Mouse (Mus musculus): ENCODE results near the gene Tulp1. TPM values are rescaled to one million over a fixed set of nuclear protein-coding genes. Genes with fewer than 3 reads are reported as not detected.

Gene Tulp1
- polyA plus RNA-seq, 1 experiment = 0.11 TPM

- no peak overlapping the region for H3K27ac ChIP-seq (ENCODE audit: insufficient read depth, low read depth, low read length)
- DNase-seq = no peak
- H3K27me3 ChIP-seq (replicated peaks; ENCODE audit: control insufficient read depth, insufficient read depth, low read length) = no peaks in the 10 kb centered on the region
- WGBS = 72% methylated on average over 10 of the region's 10 CpGs
- H3K4me3 ChIP-seq (ENCODE audit: insufficient read depth, low read depth, low read length) = no peak overlapping the region
- no peaks in the 10 kb centered on the region for H3K4me1 ChIP-seq (ENCODE audit: control insufficient read depth, insufficient read depth, low read length)
- no peak for TF ChIP-seq CTCF (conservative IDR thresholded peaks at IDR 0.05; ENCODE audit: insufficient read depth, insufficient read length, low read depth, low read length)
- no peak for TF ChIP-seq POLR2A (IDR thresholded peaks at IDR 0.05; ENCODE audit: low read depth, low read length)
- H3K36me3 ChIP-seq (ENCODE audit: control insufficient read depth, insufficient read depth, low read length) = no peaks in the 10 kb centered on the region
Measured at GRCm38 (mm10) chr17:28305172-28305571, 59.9 kb downstream of the Tulp1 start.

Other genes starting within 250 kb of the Tulp1 start
- 2.4 and 5.4 TPM in 2 replicates for gene Scube3, start 223.1 kb downstream of the Tulp1 start, polyA plus RNA-seq (2012; rRNA removed)
- gene Zfp523, start 188.1 kb downstream of the Tulp1 start, polyA plus RNA-seq (2012; rRNA removed) = 54.1 and 63.7 TPM in 2 replicates
- gene Def6, start 157.4 kb downstream of the Tulp1 start, polyA plus RNA-seq (2012; rRNA removed) = 4.7 and 7.5 TPM in 2 replicates
- gene Ppard, start 132.5 kb downstream of the Tulp1 start, polyA plus RNA-seq (2012; rRNA removed) = 27.5 and 28.0 TPM in 2 replicates
- gene Fance, start 51.7 kb downstream of the Tulp1 start, polyA plus RNA-seq (2012; rRNA removed) = 11.4 and 12.1 TPM in 2 replicates
- 2,603 and 2,904 TPM in 2 replicates for gene Rpl10a, start 36.8 kb downstream of the Tulp1 start, polyA plus RNA-seq (2012; rRNA removed)
- gene Tead3, start 14.4 kb downstream of the Tulp1 start, polyA plus RNA-seq (2012; rRNA removed) = 15.7 and 17.8 TPM in 2 replicates
- gene Fkbp5, start 152.3 kb upstream of the Tulp1 start, polyA plus RNA-seq (2012; rRNA removed) = 13.4 and 14.3 TPM in 2 replicates
- gene Armc12, start 165.6 kb upstream of the Tulp1 start, polyA plus RNA-seq (2012; rRNA removed) = 0.20 TPM in 1 of 2 replicates, not detected in the other
- not detected in 2 replicates for gene Clpsl2, start 184.2 kb upstream of the Tulp1 start, polyA plus RNA-seq (2012; rRNA removed)
- 0.35 and 2.0 TPM in 2 replicates for gene Clps, start 195.5 kb upstream of the Tulp1 start, polyA plus RNA-seq (2012; rRNA removed)
- gene Lhfpl5, start 210.4 kb upstream of the Tulp1 start, polyA plus RNA-seq (2012; rRNA removed) = 0.19 and 0.41 TPM in 2 replicates

Measured in kidney, adult 2 months (tissue).